Mouse (Mus musculus) stomach, embryonic 15.5 days (tissue): ENCODE data around the gene Slf1. TPM values are rescaled to one million over a fixed set of nuclear protein-coding genes. Genes with fewer than 3 reads are reported as not detected.

Experiments
- polyA plus RNA-seq: library from polyadenylated mRNA; unstranded; fragments of >200 nt; fragmentation: Nextera tagmentation; extraction: Ambion mirVana; gene quantifications from 2 replicates; pipeline ENCODE4 v1.2.1, GENCODE M21; 2015

Gene Slf1
- polyA plus RNA-seq, 1 experiment from 2014 or later = 33.1 TPM

Other genes with a start within 250 kb of the Slf1 start
- 7.1 TPM in 2 replicates for gene 2210408I21Rik, start 67 bp upstream of the Slf1 start, polyA plus RNA-seq